Mouse (Mus musculus): ENCODE data around the gene Prg2. TPM values are rescaled to one million over a fixed set of nuclear protein-coding genes. Genes with fewer than 3 reads are reported as not detected.

Prg2 gene
- polyA plus RNA-seq, 1 experiment from 2014 or later: 4.0 TPM

DNA sequence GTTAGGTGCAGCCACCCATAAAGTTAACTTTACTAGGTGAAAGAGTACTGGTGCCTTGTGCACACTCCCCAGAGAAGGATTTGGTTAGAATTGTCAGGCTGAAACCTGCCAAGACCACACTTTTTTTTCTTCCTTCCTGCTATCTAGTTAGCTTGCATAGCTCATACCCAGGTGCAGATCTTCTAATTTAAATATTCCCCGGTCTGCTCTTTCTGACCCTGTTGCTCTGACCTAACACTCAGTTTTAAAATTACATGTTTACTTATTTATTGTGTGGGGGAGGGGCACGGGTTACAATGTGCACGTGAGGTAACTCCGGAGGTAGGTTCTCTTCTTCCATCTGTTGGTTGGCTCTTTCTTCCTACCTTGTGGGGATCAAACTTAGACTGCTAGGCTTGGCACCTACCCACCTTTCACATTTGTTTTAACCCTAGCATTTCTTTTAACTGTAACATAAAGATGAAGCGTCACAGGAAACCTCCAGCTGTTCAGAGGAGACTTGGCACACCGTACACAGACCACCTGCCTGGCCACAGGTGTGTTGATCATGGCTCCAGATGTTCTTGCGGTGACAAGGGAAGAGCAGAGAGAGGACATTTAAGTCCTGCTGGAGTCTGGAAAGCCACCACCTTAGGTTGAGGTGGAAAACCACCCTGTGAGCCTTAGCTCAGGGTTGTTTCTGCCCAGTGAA is 16.0 kb upstream of the Prg2 start:
- no peak overlapping the region for H3K4me3 ChIP-seq (replicated peaks)
- H3K27me3 ChIP-seq (replicated peaks): no peaks in the 10 kb centered on the region
- H3K27ac ChIP-seq: no peak overlapping the region
- H3K4me1 ChIP-seq: no peaks in the 10 kb centered on the region
- H3K9me3 ChIP-seq: no peaks in the 10 kb centered on the region
- 88% methylated on average over 7 of the region's 7 CpGs for WGBS
- H3K9ac ChIP-seq: no peak overlapping the region
- H3K4me2 ChIP-seq: no peak overlapping the region
- ATAC-seq (ENCODE audit: insufficient read depth, low FRiP score, low read depth): no peak
- H3K36me3 ChIP-seq: no peaks in the 10 kb centered on the region

- Histone ChIP-seq H3K9me3 (no peaks in the 10 kb centered on the region), H3K27me3 (replicated peaks) (no peaks in the 10 kb centered on the region), H3K27ac (no peak overlapping the region), H3K4me1 (no peaks in the 10 kb centered on the region), H3K9ac (no peak overlapping the region), H3K4me3 (replicated peaks) (no peak overlapping the region), H3K36me3 (no peaks in the 10 kb centered on the region), H3K4me2 (no peak overlapping the region)
- no peak for ATAC-seq (ENCODE audit: insufficient read depth, low FRiP score, low read depth)
- WGBS: 67% methylated on average over 5 of the region's 5 CpGs
These were observed 12.8 kb upstream of the Prg2 start for GRCm38 (mm10) chr2:84967318-84967991.

GRCm38 (mm10) chr2:84975580-84975979 is 4.7 kb upstream of the Prg2 start:
- Histone ChIP-seq H3K36me3 (no peaks in the 10 kb centered on the region), H3K9ac (no peak overlapping the region), H3K4me2 (no peak overlapping the region), H3K4me1 (no peaks in the 10 kb centered on the region), H3K27me3 (replicated peaks) (no peaks in the 10 kb centered on the region), H3K9me3 (no peaks in the 10 kb centered on the region), H3K4me3 (replicated peaks) (no peak overlapping the region), H3K27ac (no peak overlapping the region)
- 86% methylated on average over 2 of the region's 2 CpGs for WGBS
- no peak for ATAC-seq (ENCODE audit: insufficient read depth, low FRiP score, low read depth)

GRCm38 (mm10) chr2:84987930-84988329 is 7.7 kb downstream of the Prg2 start, which contains the start of gene Prg3:
Gene Prg3 (plus strand): TSS chr2:84988215.
- H3K27ac ChIP-seq: no peak within 1 kb of the TSS
- H3K27me3 ChIP-seq (replicated peaks): no peaks in the 10 kb centered on the region
- ATAC-seq (ENCODE audit: insufficient read depth, low FRiP score, low read depth): no peak
- whole genome bisulfite sequencing: 82% methylated on average over 1 of the region's 1 CpGs
- no peaks in the 10 kb centered on the region for H3K4me1 ChIP-seq
- H3K9me3 ChIP-seq: no peaks in the 10 kb centered on the region
- H3K9ac ChIP-seq: no peak within 1 kb of the TSS
- no peak within 1 kb of the TSS for H3K4me3 ChIP-seq (replicated peaks)
- no peak within 1 kb of the TSS for H3K4me2 ChIP-seq
- H3K36me3 ChIP-seq: no peaks in the 10 kb centered on the region

DNA sequence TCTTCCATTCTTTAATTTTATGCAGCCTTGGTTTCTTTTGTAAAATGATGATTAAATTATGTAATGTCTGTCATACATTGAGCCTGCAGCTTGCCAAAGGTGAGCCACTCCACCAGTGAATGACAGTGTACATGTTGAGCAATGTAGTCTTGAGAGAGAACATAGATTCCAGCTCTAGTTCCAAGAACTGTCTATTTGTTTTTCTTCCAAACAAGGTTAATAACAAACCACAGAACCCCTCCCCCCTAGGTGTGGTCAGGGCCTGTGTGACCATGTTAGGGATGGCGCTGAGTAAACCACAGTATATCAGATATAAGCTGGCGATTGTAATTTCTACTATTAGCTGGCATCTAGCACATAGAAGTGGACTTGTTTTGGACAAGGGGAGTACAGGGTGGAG is 16.1 kb downstream of the Prg2 start:
- H3K27ac ChIP-seq: no peak overlapping the region
- H3K9me3 ChIP-seq: no peaks in the 10 kb centered on the region
- no peak overlapping the region for H3K9ac ChIP-seq
- no peaks in the 10 kb centered on the region for H3K36me3 ChIP-seq
- H3K4me1 ChIP-seq: no peaks in the 10 kb centered on the region
- WGBS: 75% methylated on average over 2 of the region's 2 CpGs
- no peaks in the 10 kb centered on the region for H3K27me3 ChIP-seq (replicated peaks)
- no peak overlapping the region for H3K4me3 ChIP-seq (replicated peaks)
- no peak for ATAC-seq (ENCODE audit: insufficient read depth, low FRiP score, low read depth)
- H3K4me2 ChIP-seq: no peak overlapping the region

DNA sequence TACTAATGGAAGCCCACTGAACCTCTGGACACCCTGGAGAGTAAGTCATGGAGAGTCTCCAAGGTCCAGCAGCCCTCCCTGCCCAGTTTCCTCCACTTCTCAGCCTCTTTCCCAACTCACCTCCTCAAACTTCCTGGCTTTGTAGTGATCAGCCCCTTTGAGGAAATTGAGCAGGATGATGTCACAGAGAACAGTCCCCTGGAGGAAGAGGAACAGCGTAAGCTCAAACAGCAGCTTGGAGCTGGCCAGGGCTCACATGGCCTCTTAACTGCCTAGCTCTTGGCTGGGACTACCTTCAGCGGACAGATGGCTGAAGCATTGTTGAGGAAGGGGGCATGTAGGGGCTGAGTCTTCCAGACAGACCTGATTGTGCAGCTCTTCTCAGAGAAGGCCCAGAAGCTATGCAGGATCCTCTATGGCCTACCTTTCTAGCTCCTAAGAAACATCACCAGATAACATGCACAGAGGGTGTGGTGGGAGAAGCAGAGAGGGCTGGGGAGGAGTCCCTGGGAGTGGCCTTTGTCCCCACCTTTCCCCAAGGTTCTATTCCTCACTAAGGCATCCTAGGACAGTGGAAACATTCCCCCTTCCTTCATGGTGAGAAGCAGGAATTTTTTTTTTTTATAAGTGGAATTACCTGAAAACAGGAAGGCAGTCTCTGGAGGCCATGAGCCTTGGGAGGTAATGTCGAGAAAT is 19.4 kb downstream of the Prg2 start:
- H3K9me3 ChIP-seq: no peaks in the 10 kb centered on the region
- no peak overlapping the region for H3K27ac ChIP-seq
- H3K36me3 ChIP-seq: no peaks in the 10 kb centered on the region
- H3K9ac ChIP-seq: no peak overlapping the region
- WGBS: 64% methylated on average over 3 of the region's 3 CpGs
- no peaks in the 10 kb centered on the region for H3K27me3 ChIP-seq (replicated peaks)
- ATAC-seq (ENCODE audit: insufficient read depth, low FRiP score, low read depth): no peak
- H3K4me2 ChIP-seq: no peak overlapping the region
- no peak overlapping the region for H3K4me3 ChIP-seq (replicated peaks)
- H3K4me1 ChIP-seq: no peaks in the 10 kb centered on the region

- no peak overlapping the region for H3K4me3 ChIP-seq (replicated peaks)
- no peak overlapping the region for H3K27ac ChIP-seq
- no peaks in the 10 kb centered on the region for H3K36me3 ChIP-seq
- no peak for ATAC-seq (ENCODE audit: insufficient read depth, low FRiP score, low read depth)
- H3K4me1 ChIP-seq: no peaks in the 10 kb centered on the region
- no peak overlapping the region for H3K9ac ChIP-seq
- 68% methylated on average over 13 of the region's 13 CpGs for WGBS
- no peak overlapping the region for H3K4me2 ChIP-seq
- H3K27me3 ChIP-seq (replicated peaks): no peaks in the 10 kb centered on the region
- no peaks in the 10 kb centered on the region for H3K9me3 ChIP-seq
These were observed 21.2 kb downstream of the Prg2 start for GRCm38 (mm10) chr2:85001497-85001896.

DNA sequence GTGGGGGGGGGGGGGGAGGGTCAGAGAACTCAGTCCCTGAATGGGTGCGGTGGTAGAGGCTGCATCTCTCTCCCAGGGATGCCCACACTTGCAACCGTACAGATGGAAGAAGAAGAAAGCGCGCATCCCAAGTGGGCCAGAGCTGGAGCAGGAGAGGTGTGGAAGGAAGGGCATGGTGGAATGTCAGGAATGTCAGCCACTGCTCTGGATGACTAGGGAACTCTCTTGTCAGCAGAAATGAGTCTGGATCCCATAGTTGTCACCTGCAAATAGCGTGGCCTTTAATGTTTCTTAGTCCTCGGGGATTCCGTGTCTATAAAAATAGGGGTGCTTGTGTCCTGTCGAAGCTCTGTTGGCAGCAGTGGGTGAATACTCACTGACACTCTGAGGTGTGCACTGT is 22.3 kb downstream of the Prg2 start:
- WGBS: 67% methylated on average over 8 of the region's 8 CpGs
- Histone ChIP-seq H3K4me2 (no peak overlapping the region), H3K27ac (no peak overlapping the region)

GRCm38 (mm10) chr2:85004341-85004740 is 24.1 kb downstream of the Prg2 start:
- no peaks in the 10 kb centered on the region for H3K27me3 ChIP-seq (replicated peaks)
- no peak overlapping the region for H3K9ac ChIP-seq
- no peak overlapping the region for H3K4me3 ChIP-seq (replicated peaks)
- H3K4me2 ChIP-seq: no peak overlapping the region
- no peaks in the 10 kb centered on the region for H3K36me3 ChIP-seq
- H3K9me3 ChIP-seq: no peaks in the 10 kb centered on the region
- ATAC-seq (ENCODE audit: insufficient read depth, low FRiP score, low read depth): no peak
- H3K27ac ChIP-seq: no peak overlapping the region
- no peaks in the 10 kb centered on the region for H3K4me1 ChIP-seq
- 84% methylated on average over 4 of the region's 4 CpGs for WGBS

More for the DNA sequence above, 22.3 kb downstream of the Prg2 start:
- Histone ChIP-seq H3K9me3 (no peaks in the 10 kb centered on the region), H3K4me3 (replicated peaks) (no peak overlapping the region), H3K27me3 (replicated peaks) (no peaks in the 10 kb centered on the region), H3K4me1 (no peaks in the 10 kb centered on the region), H3K36me3 (no peaks in the 10 kb centered on the region), H3K9ac (no peak overlapping the region)
- ATAC-seq (ENCODE audit: insufficient read depth, low FRiP score, low read depth): no peak

GRCm38 (mm10) chr2:85006600-85006999 is 26.3 kb downstream of the Prg2 start:
- Histone ChIP-seq H3K27me3 (replicated peaks) (no peaks in the 10 kb centered on the region), H3K9ac (no peak overlapping the region), H3K4me1 (0 out of 2 replicates have a peak, but pooled peaks cover 3% of the 10 kb centered on the region), H3K36me3 (no peaks in the 10 kb centered on the region), H3K4me3 (replicated peaks) (no peak overlapping the region), H3K27ac (no peak overlapping the region), H3K4me2 (no peak overlapping the region), H3K9me3 (no peaks in the 10 kb centered on the region)
- ATAC-seq (ENCODE audit: insufficient read depth, low FRiP score, low read depth): no peak
- 79% methylated on average over 7 of the region's 7 CpGs for WGBS

DNA sequence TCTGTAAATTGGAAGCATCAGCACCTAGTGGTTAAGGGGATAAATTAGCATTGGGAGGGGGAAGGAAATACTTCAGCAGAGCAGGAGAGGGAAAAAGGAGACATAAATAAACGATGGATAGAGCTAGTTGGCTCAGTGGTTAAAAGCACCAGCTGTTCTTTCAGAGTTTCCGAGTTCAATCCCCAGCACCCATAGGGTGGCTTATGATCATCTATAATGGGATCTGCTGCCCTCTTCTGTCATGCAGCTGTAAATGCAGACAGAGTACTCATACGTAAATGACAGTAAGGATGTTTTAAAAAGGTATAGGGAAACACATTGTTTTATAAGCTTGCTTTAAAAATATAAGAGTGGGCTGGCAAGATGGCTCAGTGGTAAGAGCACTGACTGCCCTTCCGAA is 27.5 kb downstream of the Prg2 start:
- Histone ChIP-seq H3K9me3 (no peaks in the 10 kb centered on the region), H3K4me3 (replicated peaks) (no peak overlapping the region), H3K4me2 (no peak overlapping the region), H3K36me3 (no peaks in the 10 kb centered on the region), H3K27ac (no peak overlapping the region), H3K27me3 (replicated peaks) (no peaks in the 10 kb centered on the region), H3K4me1 (0 out of 2 replicates have a peak, but pooled peaks cover 6% of the 10 kb centered on the region), H3K9ac (no peak overlapping the region)
- no peak for ATAC-seq (ENCODE audit: insufficient read depth, low FRiP score, low read depth)
- WGBS: 26% methylated on average over 4 of the region's 4 CpGs

DNA sequence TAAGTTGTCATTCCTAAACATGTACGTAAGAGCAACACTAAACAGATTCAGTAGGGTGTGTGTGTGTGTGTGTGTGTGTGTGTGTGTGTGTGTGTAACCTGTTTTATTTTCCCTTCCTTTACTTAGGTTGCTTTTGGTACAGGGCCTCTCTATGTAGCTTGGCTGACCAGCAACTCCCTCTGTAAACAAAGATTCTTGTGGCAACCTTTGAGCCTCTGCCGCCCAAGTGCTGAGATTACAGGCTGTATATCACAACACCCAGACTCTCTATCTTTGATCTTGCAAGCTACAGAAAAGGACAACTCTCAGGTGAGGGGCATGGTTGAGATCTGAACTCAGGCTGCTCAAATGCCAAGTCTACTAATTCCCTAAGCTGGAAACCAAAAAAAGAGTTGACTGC is 29.0 kb downstream of the Prg2 start:
- Histone ChIP-seq H3K27me3 (replicated peaks) (no peaks in the 10 kb centered on the region), H3K4me1 (0 out of 2 replicates have a peak, but pooled peaks cover 6% of the 10 kb centered on the region), H3K9me3 (no peaks in the 10 kb centered on the region), H3K9ac (no peak overlapping the region), H3K36me3 (no peaks in the 10 kb centered on the region), H3K27ac (no peak overlapping the region), H3K4me3 (replicated peaks) (no peak overlapping the region), H3K4me2 (no peak overlapping the region)
- WGBS: 49% methylated on average over 2 of the region's 2 CpGs
- ATAC-seq (ENCODE audit: insufficient read depth, low FRiP score, low read depth): no peak; the same call in 1 of the 2 replicates

Measured in stomach, embryonic 15.5 days (tissue).